Mouse (Mus musculus) liver, embryonic 14.5 days (tissue): ENCODE measurements around the gene Cdkn1b. TPM values are rescaled to one million over a fixed set of nuclear protein-coding genes. Genes with fewer than 3 reads are reported as not detected.

ENCODE experiments used
- ATAC-seq: fragments of 200-750 bp; cut with Nextera tagmentation; 2 replicates; pipeline ENCODE4 v1.8.0; 2017; ENCODE audit warnings: moderate number of reproducible peaks, mild to moderate bottlenecking, moderate library complexity; ENCODE audit not compliant: insufficient read depth
- DNase-seq, 3 experiments: peaks; one replicate each; pipeline ENCODE4 v3.0.0-alpha.2; 2012 to 2013; ENCODE audit warnings: low read depth in 3 of 3, low spot score in 3 of 3
- H3K27ac ChIP-seq: fragments of 300-500 bp; sonication (generic); 2 replicates; pipeline ENCODE4 v1.5.1; 2014; ENCODE audit warnings: moderate library complexity, mild to moderate bottlenecking, control low read depth, inconsistent platforms
- H3K27me3 ChIP-seq: fragments of 300-500 bp; sonication (generic); 2 replicates; pipeline ENCODE4 v1.6.1; 2014; ENCODE audit warnings: mild to moderate bottlenecking, low read length, moderate library complexity; ENCODE audit not compliant: control insufficient read depth, insufficient read depth
- H3K36me3 ChIP-seq: fragments of 300-500 bp; sonication (generic); replicated peaks from 2 replicates; pipeline ENCODE4 v1.6.1; 2014; ENCODE audit warnings: low read depth; ENCODE audit not compliant: control insufficient read depth, insufficient read depth
- H3K4me1 ChIP-seq, 2 experiments: fragments of 200-500 bp in 1 of 2; fragments of 300-500 bp in 1 of 2; sonication (generic) in 1 of 2; replicated peaks; 2 replicates each; pipeline ENCODE4 v1.6.1; 2012 to 2014; ENCODE audit warnings: antibody characterized with exemption in 1 of 2, inconsistent platforms in 1 of 2, low read length in 1 of 2; ENCODE audit not compliant: control insufficient read depth in 2 of 2, insufficient read depth in 2 of 2
- H3K4me2 ChIP-seq: fragments of 300-500 bp; sonication (generic); 2 replicates; pipeline ENCODE4 v1.6.1; 2014; ENCODE audit warnings: low read depth, mild to moderate bottlenecking, control low read depth, moderate library complexity
- H3K4me3 ChIP-seq, 2 experiments: fragments of 200-500 bp in 1 of 2; fragments of 300-500 bp in 1 of 2; sonication (generic) in 1 of 2; 2 replicates each; pipeline ENCODE4 v1.5.1; 2012 to 2014; ENCODE audit warnings: low read depth in 2 of 2, low read length in 2 of 2, mild to moderate bottlenecking in 2 of 2, control low read depth in 1 of 2, inconsistent platforms in 1 of 2, moderate library complexity in 1 of 2; ENCODE audit not compliant: insufficient read depth in 1 of 2
- H3K9ac ChIP-seq: fragments of 300-500 bp; sonication (generic); replicated peaks from 2 replicates; pipeline ENCODE4 v1.6.1; 2014; ENCODE audit warnings: mild to moderate bottlenecking, control low read depth, moderate library complexity
- H3K9me3 ChIP-seq: fragments of 300-500 bp; sonication (generic); 2 replicates; pipeline ENCODE4 v1.6.1; 2016; ENCODE audit warnings: low read length, mixed read lengths; ENCODE audit not compliant: control insufficient read depth
- CTCF ChIP-seq: IDR thresholded peaks from 2 replicates; pipeline ENCODE4 v1.5.1; 2016; ENCODE audit warnings: antibody characterized with exemption, low read depth, control low read depth
- EP300 ChIP-seq: IDR thresholded peaks from 2 replicates; pipeline ENCODE4 v1.6.1; 2016; ENCODE audit warnings: antibody characterized with exemption, low read depth
- WGBS: fragments of 180-500 bp; shearing (Covaris S2); extraction: QIAGEN DNeasy Blood & Tissue Kit; methylation state at CpG from one replicate; pipeline ENCODE4 v1.1.7; 2014; ENCODE audit not compliant: insufficient replicate concordance; 5-methylcytosine and 5-hydroxymethylcytosine counted together
- polyA plus RNA-seq, 2 experiments: library from polyadenylated mRNA; depleted of rRNA in 1 of 2; stranded (reverse) in 1 of 2; unstranded in 1 of 2; fragments of >200 nt; fragmentation: Nextera tagmentation in 1 of 2; extraction: Ambion mirVana in 1 of 2; gene quantifications; 2 replicates each; pipeline versions ENCODE4 v1.2.1 to v1.2.3; 2012 to 2014

The Cdkn1b gene
- polyA plus RNA-seq, 2 experiments, result 12.2 to 12.6 TPM

GRCm38 (mm10) chr6:134877276-134877675, 42.9 kb upstream of the Cdkn1b start:
- ATAC-seq (no peak), DNase-seq (no peak)
- Histone ChIP-seq H3K9me3 (no peaks in the 10 kb centered on the region), H3K36me3 (no peaks in the 10 kb centered on the region), H3K27me3 (no peaks in the 10 kb centered on the region), H3K4me2 (no peak overlapping the region), H3K9ac (no peak overlapping the region), H3K4me3 (no peak overlapping the region), H3K27ac (no peak overlapping the region), H3K4me1 (peaks cover 0 to 3% of the 10 kb centered on the region in 2 experiments; a peak in 1 of 4 replicates)
- 73% methylated on average over 4 of the region's 4 CpGs for WGBS
- TF ChIP-seq CTCF, result no peak
- TF ChIP-seq EP300, result no peak

- ATAC-seq (no peak), DNase-seq (no peak)
- peaks cover 0 to 3% of the 10 kb centered on the region in 2 experiments; a peak in 1 of 4 replicates for H3K4me1 ChIP-seq
- H3K27me3 ChIP-seq, result no peaks in the 10 kb centered on the region
- 37% methylated on average over 1 of the region's 1 CpGs for WGBS
- no peak overlapping the region for H3K27ac ChIP-seq
- H3K36me3 ChIP-seq, result no peaks in the 10 kb centered on the region
- H3K4me2 ChIP-seq, result no peak overlapping the region
- no peak overlapping the region for H3K9ac ChIP-seq
- no peaks in the 10 kb centered on the region for H3K9me3 ChIP-seq
- no peak overlapping the region for H3K4me3 ChIP-seq
- TF ChIP-seq CTCF (no peak), EP300 (no peak)
Measured at GRCm38 (mm10) chr6:134877892-134878291, 42.3 kb upstream of the Cdkn1b start.

- no peaks in the 10 kb centered on the region for H3K9me3 ChIP-seq
- ATAC-seq (no peak), DNase-seq (no peak)
- no peak overlapping the region for H3K27ac ChIP-seq
- WGBS, result 34% methylated on average over 5 of the region's 5 CpGs
- peaks cover 0 to 3% of the 10 kb centered on the region in 2 experiments; a peak in 1 of 4 replicates for H3K4me1 ChIP-seq
- H3K27me3 ChIP-seq, result no peaks in the 10 kb centered on the region
- no peaks in the 10 kb centered on the region for H3K36me3 ChIP-seq
- no peak overlapping the region for H3K4me3 ChIP-seq
- TF ChIP-seq EP300 (no peak), CTCF (no peak)
- no peak overlapping the region for H3K4me2 ChIP-seq
- no peak overlapping the region for H3K9ac ChIP-seq
Measured at GRCm38 (mm10) chr6:134879556-134879955, 40.6 kb upstream of the Cdkn1b start.

GRCm38 (mm10) chr6:134880046-134880445, 40.2 kb upstream of the Cdkn1b start:
- TF ChIP-seq CTCF, result no peak
- no peak for TF ChIP-seq EP300
- WGBS, result 75% methylated on average over 2 of the region's 2 CpGs

GRCm38 (mm10) chr6:134883661-134884060, 36.5 kb upstream of the Cdkn1b start:
- no peaks in the 10 kb centered on the region for H3K9me3 ChIP-seq
- no peaks in the 10 kb centered on the region for H3K36me3 ChIP-seq
- H3K4me3 ChIP-seq, result no peak overlapping the region
- H3K9ac ChIP-seq, result no peak overlapping the region
- peaks cover 2% of the 10 kb centered on the region; the same call in 1 of the 2 replicates for H3K27me3 ChIP-seq
- H3K4me2 ChIP-seq, result no peak overlapping the region
- WGBS, result 63% methylated on average over 4 of the region's 4 CpGs
- DNase-seq (no peak), ATAC-seq (no peak)
- H3K27ac ChIP-seq, result no peak overlapping the region
- H3K4me1 ChIP-seq, result peaks cover 0 to 3% of the 10 kb centered on the region in 2 experiments; a peak in 2 of 4 replicates
- no peak for TF ChIP-seq CTCF
- no peak for TF ChIP-seq EP300

More at GRCm38 (mm10) chr6:134880046-134880445, 40.2 kb upstream of the Cdkn1b start:
- no peak overlapping the region for H3K4me3 ChIP-seq
- peaks cover 0 to 3% of the 10 kb centered on the region in 2 experiments; a peak in 1 of 4 replicates for H3K4me1 ChIP-seq
- ATAC-seq (no peak), DNase-seq (no peak)
- H3K27ac ChIP-seq, result no peak overlapping the region
- H3K9ac ChIP-seq, result no peak overlapping the region
- no peaks in the 10 kb centered on the region for H3K27me3 ChIP-seq
- H3K4me2 ChIP-seq, result no peak overlapping the region
- H3K9me3 ChIP-seq, result no peaks in the 10 kb centered on the region
- H3K36me3 ChIP-seq, result no peaks in the 10 kb centered on the region
